Mouse (Mus musculus) forebrain, embryonic 14.5 days (tissue): ENCODE results near the gene Tdpoz4. TPM values are rescaled to one million over a fixed set of nuclear protein-coding genes. Genes with fewer than 3 reads are reported as not detected.
"Not testable (repeated sequence)": the region's sequence is repeated elsewhere in the genome, so short reads cannot be mapped to it uniquely, and the experiment has no call there.

Experiments
- ATAC-seq: fragments of 200-750 bp; cut with Nextera tagmentation; 2 replicates; pipeline ENCODE4 v1.8.0; 2017; ENCODE audit warnings: mild to moderate bottlenecking, moderate library complexity
- DNase-seq: peaks from one replicate; pipeline ENCODE4 v3.0.0-alpha.2; 2015; ENCODE audit warnings: low spot score
- H3K27ac ChIP-seq: fragments of 300-500 bp; sonication (generic); 2 replicates; pipeline ENCODE4 v1.5.1; 2014; ENCODE audit warnings: low read depth, mild to moderate bottlenecking, control low read depth, low read length, moderate library complexity
- H3K27me3 ChIP-seq: fragments of 300-500 bp; sonication (generic); replicated peaks from 2 replicates; pipeline ENCODE4 v1.6.1; 2014; ENCODE audit warnings: low read length, control low read depth, mixed read lengths; ENCODE audit not compliant: control insufficient read depth, insufficient read depth
- H3K36me3 ChIP-seq: fragments of 300-500 bp; sonication (generic); 2 replicates; pipeline ENCODE4 v1.6.1; 2014; ENCODE audit warnings: low read length, control low read depth; ENCODE audit not compliant: control insufficient read depth, insufficient read depth
- H3K4me1 ChIP-seq: fragments of 300-500 bp; sonication (generic); 2 replicates; pipeline ENCODE4 v1.6.1; 2014; ENCODE audit warnings: antibody characterized with exemption, low read length, control low read depth; ENCODE audit not compliant: control insufficient read depth, insufficient read depth
- H3K4me2 ChIP-seq: fragments of 300-500 bp; sonication (generic); 2 replicates; pipeline ENCODE4 v1.6.1; 2014; ENCODE audit warnings: mild to moderate bottlenecking, control low read depth, low read length
- H3K4me3 ChIP-seq: fragments of 300-500 bp; sonication (generic); 2 replicates; pipeline ENCODE4 v1.5.1; 2014; ENCODE audit warnings: low read depth, low read length, control low read depth
- H3K9ac ChIP-seq: fragments of 300-500 bp; sonication (generic); 2 replicates; pipeline ENCODE4 v1.6.1; 2014; ENCODE audit warnings: mild to moderate bottlenecking, low read length, control low read depth, moderate library complexity
- H3K9me3 ChIP-seq: fragments of 300-500 bp; sonication (generic); replicated peaks from 2 replicates; pipeline ENCODE4 v1.6.1; 2016; ENCODE audit warnings: low read length, control low read depth, mixed read lengths; ENCODE audit not compliant: control insufficient read depth
- WGBS: fragments of 180-500 bp; shearing (Covaris S2); extraction: QIAGEN DNeasy Blood & Tissue Kit; methylation state at CpG from one replicate; pipeline ENCODE4 v1.1.7; 2014; 5-methylcytosine and 5-hydroxymethylcytosine counted together
- polyA plus RNA-seq: library from polyadenylated mRNA; unstranded; fragments of >200 nt; fragmentation: Nextera tagmentation; extraction: Ambion mirVana; gene quantifications from 2 replicates; pipeline ENCODE4 v1.2.1, GENCODE M21; 2014

Tdpoz4 gene
- polyA plus RNA-seq: not detected in 2 replicates

DNA sequence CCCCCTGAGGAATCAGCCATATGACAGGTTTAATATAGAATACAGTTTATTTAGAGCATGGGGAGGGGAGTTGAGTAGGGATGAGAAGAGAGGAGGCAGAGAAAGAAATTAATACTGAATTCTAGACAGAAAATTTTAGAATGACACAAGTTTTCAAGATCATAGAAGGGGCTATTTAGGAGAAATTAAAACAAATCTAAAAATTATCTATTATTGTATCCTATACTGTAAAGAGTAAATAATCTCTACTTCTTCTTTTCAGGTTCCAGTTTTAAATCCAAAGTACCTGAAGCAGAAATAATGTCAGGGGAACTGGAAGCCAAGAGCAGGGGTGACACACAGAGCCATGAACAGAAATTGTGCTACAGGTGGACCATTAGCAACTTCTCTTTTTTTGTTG is at the start of gene Tdpoz4:
Tdpoz4 (plus strand) TSS at position 301 of the 400 bp plus-strand sequence.
- not testable (repeated sequence) for H3K4me3 ChIP-seq

DNA sequence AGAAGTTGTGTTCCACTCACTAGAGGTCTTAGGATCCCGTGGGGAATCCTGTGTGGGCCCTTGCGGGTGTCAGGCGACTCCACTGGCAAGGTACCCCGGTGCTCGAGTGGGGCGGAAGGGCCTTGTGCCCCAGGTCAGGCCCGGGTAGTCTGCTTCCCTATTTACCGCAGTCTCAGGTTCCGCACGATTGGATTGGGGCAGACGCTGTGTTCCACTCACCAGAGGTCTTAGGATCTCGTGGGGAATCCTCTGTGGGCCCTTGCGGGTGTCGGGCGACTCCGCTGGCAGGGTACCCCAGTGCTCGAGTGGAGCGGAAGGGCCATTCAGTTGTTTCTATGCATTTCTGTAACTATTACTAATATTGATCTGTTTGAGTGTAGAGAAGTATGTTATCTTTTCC is 42.2 kb upstream of the Tdpoz4 start:
- not testable (repeated sequence) for ATAC-seq, H3K27me3 ChIP-seq
- 93% methylated on average over 18 of the region's 18 CpGs for WGBS

More for the DNA sequence above, at the start of gene Tdpoz4:
- H3K9ac ChIP-seq, H3K4me1 ChIP-seq, ATAC-seq, H3K36me3 ChIP-seq, H3K9me3 ChIP-seq, H3K4me2 ChIP-seq, DNase-seq, H3K27me3 ChIP-seq, H3K27ac ChIP-seq: not testable (repeated sequence)

DNA sequence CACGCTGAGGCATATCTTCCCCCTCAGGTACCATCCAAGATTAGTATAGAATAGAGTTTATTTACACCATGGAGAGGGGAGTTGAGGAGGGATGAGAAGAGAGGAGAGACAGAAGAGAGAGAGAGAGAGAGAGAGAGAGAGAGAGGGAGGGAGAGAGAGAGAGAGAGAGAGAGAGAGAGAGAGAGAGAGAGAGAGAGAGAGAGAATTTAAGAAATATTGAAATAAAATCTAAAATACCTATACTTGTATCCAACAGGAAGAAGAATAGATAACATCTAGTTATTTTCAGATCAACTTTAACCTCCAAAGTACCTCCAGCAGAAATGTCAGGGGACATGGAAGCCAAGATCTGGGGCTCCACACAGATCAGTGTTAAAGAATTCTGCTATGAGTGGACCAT is 23.5 kb upstream of the Tdpoz4 start, which contains the start of gene Gm5773:
Gm5773 (plus strand) TSS at position 301 of the 400 bp plus-strand sequence.
- 87% methylated on average over 1 of the region's 1 CpGs for WGBS
- H3K9ac ChIP-seq, DNase-seq, H3K27ac ChIP-seq, ATAC-seq, H3K27me3 ChIP-seq, H3K9me3 ChIP-seq, H3K4me1 ChIP-seq, H3K36me3 ChIP-seq, H3K4me3 ChIP-seq, H3K4me2 ChIP-seq: not testable (repeated sequence)

More for the DNA sequence above, 42.2 kb upstream of the Tdpoz4 start:
- H3K9ac ChIP-seq, H3K9me3 ChIP-seq, H3K4me2 ChIP-seq, DNase-seq, H3K4me1 ChIP-seq, H3K36me3 ChIP-seq, H3K27ac ChIP-seq, H3K4me3 ChIP-seq: not testable (repeated sequence)

DNA sequence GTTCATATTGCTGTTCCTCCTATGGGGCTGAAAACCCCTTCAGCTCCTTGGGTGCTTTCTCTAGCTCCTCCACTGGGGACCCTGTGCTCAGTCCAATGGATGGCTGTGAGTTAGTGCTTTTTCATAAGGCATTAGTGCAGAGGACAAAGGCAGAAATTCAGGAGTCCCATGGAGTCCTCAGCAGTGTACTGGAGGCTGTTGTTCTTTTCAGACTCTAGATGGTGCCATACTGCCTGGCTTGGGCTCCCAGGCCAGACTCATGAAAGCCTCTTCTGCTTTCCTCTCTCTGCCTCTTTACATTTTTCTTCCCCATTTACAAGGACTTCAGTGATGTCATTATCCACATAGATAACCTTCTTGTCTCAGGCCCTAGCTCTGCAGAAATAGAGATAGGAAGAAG is 17.1 kb downstream of the Tdpoz4 start:
- DNase-seq, H3K9ac ChIP-seq, H3K27ac ChIP-seq, H3K4me2 ChIP-seq, H3K27me3 ChIP-seq, H3K9me3 ChIP-seq, H3K4me3 ChIP-seq, ATAC-seq, H3K4me1 ChIP-seq, H3K36me3 ChIP-seq: not testable (repeated sequence)

GRCm38 (mm10) chr3:93825720-93826119 is 29.5 kb downstream of the Tdpoz4 start, which contains the start of gene Tdpoz3:
Gene Tdpoz3, plus strand, starts transcription at chr3:93826020.
- not testable (repeated sequence) for H3K4me2 ChIP-seq, H3K9me3 ChIP-seq, H3K27me3 ChIP-seq, H3K36me3 ChIP-seq, ATAC-seq, H3K9ac ChIP-seq, DNase-seq, H3K4me1 ChIP-seq, H3K4me3 ChIP-seq, H3K27ac ChIP-seq
- WGBS: 78% methylated on average over 1 of the region's 1 CpGs

Other genes with a start within 250 kb of the Tdpoz4 start
- 121 and 131 TPM in 2 replicates for gene S100a10, start 241.3 kb upstream of the Tdpoz4 start, polyA plus RNA-seq
- not detected in 2 replicates for gene Tdpoz2, start 143.7 kb upstream of the Tdpoz4 start, polyA plus RNA-seq
- not detected in 2 replicates for gene Tdpoz1, start 120.1 kb upstream of the Tdpoz4 start, polyA plus RNA-seq
- not detected in 2 replicates for gene Gm37596, start 103.3 kb upstream of the Tdpoz4 start, polyA plus RNA-seq
- gene Gm5773, start 23.4 kb upstream of the Tdpoz4 start, polyA plus RNA-seq: not detected in 2 replicates
- not detected in 2 replicates for gene Tdpoz3, start 29.6 kb downstream of the Tdpoz4 start, polyA plus RNA-seq
- not detected in 2 replicates for gene Gm9117, start 147.1 kb downstream of the Tdpoz4 start, polyA plus RNA-seq
- gene Tdpoz5, start 164.9 kb downstream of the Tdpoz4 start, polyA plus RNA-seq: not detected in 2 replicates